Mouse (Mus musculus) lung, adult 2 months (tissue): Measurements from ENCODE around the gene Gm20388.

ENCODE experiments used
- CTCF ChIP-seq: fragments of 200-500 bp; IDR thresholded peaks from 2 replicates; pipeline ENCODE4 v1.5.1; 2011; ENCODE audit warnings: mild to moderate bottlenecking, low read length, control low read depth; ENCODE audit not compliant: insufficient read depth
- POLR2A ChIP-seq: fragments of 200-500 bp; IDR thresholded peaks from 2 replicates; pipeline ENCODE4 v1.6.1; 2011; ENCODE audit warnings: low read depth, mild to moderate bottlenecking, control low read depth, low read length, borderline replicate concordance; ENCODE audit errors: extremely low read depth

DNA sequence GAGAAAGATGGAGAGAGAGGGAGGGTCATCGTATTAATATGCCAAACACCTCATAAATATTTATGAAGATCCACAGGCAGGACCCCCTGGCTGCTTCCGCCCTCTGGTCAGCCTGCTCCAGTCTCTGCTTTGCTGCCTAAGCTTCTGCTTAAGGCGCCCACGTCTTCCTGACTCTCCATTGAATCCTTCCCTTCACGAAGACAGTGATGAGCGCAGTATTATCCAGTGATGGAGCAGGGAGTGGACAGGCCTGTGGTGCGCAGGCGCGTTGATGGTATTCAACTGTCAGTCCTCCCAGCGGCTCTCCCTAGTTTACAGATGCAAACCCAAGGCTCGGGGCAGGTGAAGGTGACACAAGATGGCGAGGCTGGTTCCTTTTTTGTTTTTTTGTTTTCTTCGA lies 985.6 kb downstream of the Gm20388 start:
- TF ChIP-seq CTCF (no peak), POLR2A (no peak)
